Mouse (Mus musculus): ENCODE measurements at regions not wholly inside any gene's neighbourhood (a gene's known extent, or its start where the extent isn't known, plus 50 kb on each side); places are given as distances from the start of the nearest gene placed in this dataset.

DNA sequence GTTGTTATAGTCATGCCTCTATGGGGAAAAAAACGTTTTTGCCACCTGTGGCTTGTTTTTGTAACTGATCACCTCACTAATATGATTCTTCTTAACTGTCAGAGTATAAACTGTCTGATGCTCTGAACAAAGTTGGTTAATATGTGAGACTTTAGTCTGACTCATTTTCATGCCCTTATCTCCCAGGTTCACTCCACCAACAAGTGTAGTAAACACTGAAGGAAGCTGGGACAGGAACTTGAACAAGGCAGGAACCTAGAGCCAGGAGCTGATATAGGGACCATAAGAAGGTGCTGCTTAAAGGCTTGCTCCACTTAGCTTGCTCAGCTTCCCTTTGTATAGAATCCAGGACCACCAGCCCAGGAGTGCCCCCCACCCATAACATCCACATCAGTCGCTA, 124.0 kb upstream of the Itga4 start:
- Histone ChIP-seq H3K79me2 (ENCODE audit: control insufficient read depth, insufficient read depth) (no peaks in the 10 kb centered on the region), H3K4me3 (ENCODE audit: insufficient read depth, poor library complexity, severe bottlenecking) (no peak overlapping the region), H3ac (ENCODE audit: control insufficient read depth, insufficient read length, low read depth) (no peak overlapping the region), H3K36me3 (ENCODE audit: control insufficient read depth, insufficient read depth) (no peaks in the 10 kb centered on the region), H3K27me3 (ENCODE audit: control insufficient read depth, insufficient read depth, insufficient read length) (no peaks in the 10 kb centered on the region), H3K79me3 (ENCODE audit: low read depth) (no peaks in the 10 kb centered on the region)
- TF ChIP-seq MYOG (IDR thresholded peaks at IDR 0.05; ENCODE audit: control insufficient read depth, extremely low read depth, insufficient read length): no peak
- no peak for TF ChIP-seq FOSL1 (IDR thresholded peaks at IDR 0.05; ENCODE audit: insufficient read depth, low read length, poor library complexity, severe bottlenecking)
- no peak for TF ChIP-seq MYOD1 (IDR thresholded peaks at IDR 0.05; ENCODE audit: control insufficient read depth, insufficient read length, low read depth)
- TF ChIP-seq USF1 (IDR thresholded peaks at IDR 0.05; ENCODE audit: low read depth): no peak
- no peak for TF ChIP-seq CEBPB (IDR thresholded peaks at IDR 0.05; ENCODE audit: low read depth)
- TF ChIP-seq CTCF (IDR thresholded peaks at IDR 0.05; ENCODE audit: control insufficient read depth, insufficient read depth, insufficient read length): no peak
- no peak for TF ChIP-seq MAX (IDR thresholded peaks at IDR 0.05)

GRCm38 (mm10) chr2:79131743-79132517, 123.3 kb upstream of the Itga4 start:
- H3K79me3 ChIP-seq (ENCODE audit: low read depth): no peaks in the 10 kb centered on the region

GRCm38 (mm10) chr2:79132518-79132845, 122.7 kb upstream of the Itga4 start:
- Histone ChIP-seq H3K27me3 (ENCODE audit: control insufficient read depth, insufficient read depth, insufficient read length) (no peaks in the 10 kb centered on the region), H3K79me2 (ENCODE audit: control insufficient read depth, insufficient read depth) (no peaks in the 10 kb centered on the region), H3K79me3 (ENCODE audit: low read depth) (no peaks in the 10 kb centered on the region), H3ac (ENCODE audit: control insufficient read depth, insufficient read length, low read depth) (no peak overlapping the region), H3K4me3 (ENCODE audit: insufficient read depth, poor library complexity, severe bottlenecking) (no peak overlapping the region), H3K36me3 (ENCODE audit: control insufficient read depth, insufficient read depth) (no peaks in the 10 kb centered on the region)
- no peak for TF ChIP-seq CTCF (IDR thresholded peaks at IDR 0.05; ENCODE audit: control insufficient read depth, insufficient read depth, insufficient read length)
- TF ChIP-seq MYOG (IDR thresholded peaks at IDR 0.05; ENCODE audit: control insufficient read depth, extremely low read depth, insufficient read length): no peak
- TF ChIP-seq MYOD1 (IDR thresholded peaks at IDR 0.05; ENCODE audit: control insufficient read depth, insufficient read length, low read depth): no peak
- TF ChIP-seq FOSL1 (IDR thresholded peaks at IDR 0.05; ENCODE audit: insufficient read depth, low read length, poor library complexity, severe bottlenecking): no peak
- no peak for TF ChIP-seq CEBPB (IDR thresholded peaks at IDR 0.05; ENCODE audit: low read depth)
- no peak for TF ChIP-seq USF1 (IDR thresholded peaks at IDR 0.05; ENCODE audit: low read depth)
- no peak for TF ChIP-seq MAX (IDR thresholded peaks at IDR 0.05)

More at GRCm38 (mm10) chr2:79131743-79132517, 123.3 kb upstream of the Itga4 start:
- Histone ChIP-seq H3K27me3 (ENCODE audit: control insufficient read depth, insufficient read depth, insufficient read length) (no peaks in the 10 kb centered on the region), H3K36me3 (ENCODE audit: control insufficient read depth, insufficient read depth) (no peaks in the 10 kb centered on the region), H3K4me3 (ENCODE audit: insufficient read depth, poor library complexity, severe bottlenecking) (no peak overlapping the region), H3K79me2 (ENCODE audit: control insufficient read depth, insufficient read depth) (no peaks in the 10 kb centered on the region), H3ac (ENCODE audit: control insufficient read depth, insufficient read length, low read depth) (no peak overlapping the region)
- TF ChIP-seq MYOD1 (IDR thresholded peaks at IDR 0.05; ENCODE audit: control insufficient read depth, insufficient read length, low read depth) (no peak), FOSL1 (IDR thresholded peaks at IDR 0.05; ENCODE audit: insufficient read depth, low read length, poor library complexity, severe bottlenecking) (no peak), CTCF (IDR thresholded peaks at IDR 0.05; ENCODE audit: control insufficient read depth, insufficient read depth, insufficient read length) (no peak), USF1 (IDR thresholded peaks at IDR 0.05; ENCODE audit: low read depth) (no peak), MAX (IDR thresholded peaks at IDR 0.05) (no peak), MYOG (IDR thresholded peaks at IDR 0.05; ENCODE audit: control insufficient read depth, extremely low read depth, insufficient read length) (no peak), CEBPB (IDR thresholded peaks at IDR 0.05; ENCODE audit: low read depth) (no peak)

DNA sequence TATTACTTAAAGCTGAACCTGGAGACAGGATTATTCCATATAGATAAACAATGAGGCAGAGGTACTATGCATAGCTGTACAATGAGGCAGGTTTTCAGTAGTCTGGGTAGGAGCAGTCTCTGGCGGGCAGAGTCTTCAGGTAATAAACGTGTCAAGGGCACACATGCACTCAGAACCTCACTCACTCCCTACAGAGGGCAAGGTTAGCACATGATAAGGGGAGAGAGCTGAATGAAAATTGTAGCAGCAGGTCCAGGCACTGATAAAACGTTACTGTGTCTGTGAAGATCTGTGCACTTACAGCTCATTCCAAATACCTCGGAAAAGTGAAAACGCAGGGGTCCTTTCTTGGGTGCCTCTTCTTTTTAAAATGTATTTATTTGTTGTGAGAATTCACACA, 120.9 kb upstream of the Itga4 start:
- no peaks in the 10 kb centered on the region for H3K79me2 ChIP-seq (ENCODE audit: control insufficient read depth, insufficient read depth)
- no peak overlapping the region for H3K4me3 ChIP-seq (ENCODE audit: insufficient read depth, poor library complexity, severe bottlenecking)
- no peaks in the 10 kb centered on the region for H3K27me3 ChIP-seq (ENCODE audit: control insufficient read depth, insufficient read depth, insufficient read length)
- H3K79me3 ChIP-seq (ENCODE audit: low read depth): no peaks in the 10 kb centered on the region
- H3ac ChIP-seq (ENCODE audit: control insufficient read depth, insufficient read length, low read depth): no peak overlapping the region
- TF ChIP-seq CEBPB (IDR thresholded peaks at IDR 0.05; ENCODE audit: low read depth) (no peak), CTCF (IDR thresholded peaks at IDR 0.05; ENCODE audit: control insufficient read depth, insufficient read depth, insufficient read length) (no peak), MYOG (IDR thresholded peaks at IDR 0.05; ENCODE audit: control insufficient read depth, extremely low read depth, insufficient read length) (no peak), USF1 (IDR thresholded peaks at IDR 0.05; ENCODE audit: low read depth) (no peak), MAX (IDR thresholded peaks at IDR 0.05) (no peak), MYOD1 (IDR thresholded peaks at IDR 0.05; ENCODE audit: control insufficient read depth, insufficient read length, low read depth) (no peak), FOSL1 (IDR thresholded peaks at IDR 0.05; ENCODE audit: insufficient read depth, low read length, poor library complexity, severe bottlenecking) (no peak)
- no peaks in the 10 kb centered on the region for H3K36me3 ChIP-seq (ENCODE audit: control insufficient read depth, insufficient read depth)

GRCm38 (mm10) chr2:79135986-79136385, 119.2 kb upstream of the Itga4 start:
- no peaks in the 10 kb centered on the region for H3K27me3 ChIP-seq (ENCODE audit: control insufficient read depth, insufficient read depth, insufficient read length)
- no peaks in the 10 kb centered on the region for H3K36me3 ChIP-seq (ENCODE audit: control insufficient read depth, insufficient read depth)
- no peaks in the 10 kb centered on the region for H3K79me2 ChIP-seq (ENCODE audit: control insufficient read depth, insufficient read depth)
- H3K4me3 ChIP-seq (ENCODE audit: insufficient read depth, poor library complexity, severe bottlenecking): no peak overlapping the region
- no peaks in the 10 kb centered on the region for H3K79me3 ChIP-seq (ENCODE audit: low read depth)
- TF ChIP-seq USF1 (IDR thresholded peaks at IDR 0.05; ENCODE audit: low read depth): no peak
- peak; percentile 64 for TF ChIP-seq MYOD1 (IDR thresholded peaks at IDR 0.05; ENCODE audit: control insufficient read depth, insufficient read length, low read depth)
- H3ac ChIP-seq (ENCODE audit: control insufficient read depth, insufficient read length, low read depth): no peak overlapping the region

Data from C2C12 (cell line).